Mouse (Mus musculus) liver, postnatal 0 days (tissue): ENCODE data around the gene Vmn2r19.

Source experiments
- CTCF ChIP-seq: sonication (generic); IDR thresholded peaks from 2 replicates; pipeline ENCODE4 v1.5.1; 2016; ENCODE audit warnings: antibody characterized with exemption, low read depth
- EP300 ChIP-seq: IDR thresholded peaks from 2 replicates; pipeline ENCODE4 v1.6.1; 2016; ENCODE audit warnings: antibody characterized with exemption, low read depth, mild to moderate bottlenecking

DNA sequence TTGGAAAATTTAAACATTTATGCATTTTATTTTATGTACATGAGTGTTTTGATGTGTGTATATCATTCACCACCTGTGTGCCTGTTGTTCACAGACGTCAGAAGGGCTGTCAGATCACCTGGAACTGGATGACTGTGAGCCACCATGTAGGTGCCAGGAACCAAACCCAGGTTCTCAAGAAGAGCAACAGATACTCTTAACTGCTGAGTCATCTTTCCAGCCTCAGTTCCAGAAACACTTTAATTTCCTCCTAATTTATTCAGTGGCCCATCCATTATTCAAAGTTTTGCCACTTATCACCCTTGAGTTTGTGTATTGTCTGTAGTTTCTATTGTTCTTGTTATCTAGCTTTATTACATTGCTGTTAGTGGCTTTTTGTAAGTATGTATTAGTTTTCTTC lies 11.4 kb upstream of the Vmn2r19 start:
- TF ChIP-seq CTCF = no peak
- no peak for TF ChIP-seq EP300
